Mouse (Mus musculus) thymus, adult 2 months (tissue): ENCODE data around the gene Iqcg. TPM values are rescaled to one million over a fixed set of nuclear protein-coding genes. Genes with fewer than 3 reads are reported as not detected.

Experiments
- DNase-seq: peaks from one replicate; pipeline ENCODE4 v3.0.0; 2021
- H3K27ac ChIP-seq: fragments of 200-500 bp; 2 replicates; pipeline ENCODE4 v1.5.1; 2012; ENCODE audit warnings: low read length, control low read depth; ENCODE audit not compliant: control insufficient read depth, insufficient read depth
- H3K27me3 ChIP-seq: fragments of 200-500 bp; 2 replicates; pipeline ENCODE4 v1.6.1; 2012; ENCODE audit warnings: mild to moderate bottlenecking, low read length, moderate library complexity, mixed read lengths; ENCODE audit not compliant: control insufficient read depth, insufficient read depth
- H3K36me3 ChIP-seq: fragments of 200-500 bp; 2 replicates; pipeline ENCODE4 v1.6.1; 2012; ENCODE audit warnings: mild to moderate bottlenecking, low read length, moderate library complexity; ENCODE audit not compliant: control insufficient read depth, insufficient read depth
- H3K4me1 ChIP-seq: fragments of 200-500 bp; replicated peaks from 2 replicates; pipeline ENCODE4 v1.6.1; 2012; ENCODE audit warnings: low read length; ENCODE audit not compliant: control insufficient read depth, insufficient read depth
- H3K4me3 ChIP-seq: fragments of 200-500 bp; 2 replicates; pipeline ENCODE4 v1.5.1; 2012; ENCODE audit warnings: mild to moderate bottlenecking, low read length, control low read depth, moderate library complexity; ENCODE audit not compliant: control insufficient read depth, insufficient read depth
- CTCF ChIP-seq: fragments of 200-500 bp; IDR thresholded peaks from 2 replicates; pipeline ENCODE4 v1.5.1; 2012; ENCODE audit warnings: mild to moderate bottlenecking, control low read depth, low read length, moderate library complexity, borderline replicate concordance; ENCODE audit not compliant: control insufficient read depth, poor library complexity, insufficient read depth; ENCODE audit errors: extremely low read depth
- POLR2A ChIP-seq: fragments of 200-500 bp; IDR thresholded peaks from 2 replicates; pipeline ENCODE4 v1.6.1; 2012; ENCODE audit warnings: mild to moderate bottlenecking, low read length, control low read depth, moderate library complexity; ENCODE audit not compliant: control insufficient read depth, poor library complexity, insufficient read depth; ENCODE audit errors: extremely low read depth
- WGBS: fragments of 180-500 bp; shearing (Covaris S2); methylation state at CpG from one replicate; pipeline ENCODE4 v1.1.7; 2018; 5-methylcytosine and 5-hydroxymethylcytosine counted together
- polyA plus RNA-seq: library from polyadenylated mRNA; depleted of rRNA; stranded (reverse); fragments of >200 nt; gene quantifications from 2 replicates; pipeline ENCODE4 v1.2.3, GENCODE M21; 2012

The Iqcg gene
- polyA plus RNA-seq, 1 experiment, result 0.12 TPM

- Histone ChIP-seq H3K4me3 (no peak overlapping the region), H3K27ac (no peak overlapping the region), H3K36me3 (peaks cover 20% of the 10 kb centered on the region), H3K4me1 (peaks cover 6% of the 10 kb centered on the region), H3K27me3 (no peaks in the 10 kb centered on the region)
- TF ChIP-seq CTCF (no peak), POLR2A (no peak)
- WGBS, result 63% methylated on average over 2 of the region's 2 CpGs
- no peak for DNase-seq
Measured at GRCm38 (mm10) chr16:33015986-33016385, 40.0 kb downstream of the Iqcg start.

DNA sequence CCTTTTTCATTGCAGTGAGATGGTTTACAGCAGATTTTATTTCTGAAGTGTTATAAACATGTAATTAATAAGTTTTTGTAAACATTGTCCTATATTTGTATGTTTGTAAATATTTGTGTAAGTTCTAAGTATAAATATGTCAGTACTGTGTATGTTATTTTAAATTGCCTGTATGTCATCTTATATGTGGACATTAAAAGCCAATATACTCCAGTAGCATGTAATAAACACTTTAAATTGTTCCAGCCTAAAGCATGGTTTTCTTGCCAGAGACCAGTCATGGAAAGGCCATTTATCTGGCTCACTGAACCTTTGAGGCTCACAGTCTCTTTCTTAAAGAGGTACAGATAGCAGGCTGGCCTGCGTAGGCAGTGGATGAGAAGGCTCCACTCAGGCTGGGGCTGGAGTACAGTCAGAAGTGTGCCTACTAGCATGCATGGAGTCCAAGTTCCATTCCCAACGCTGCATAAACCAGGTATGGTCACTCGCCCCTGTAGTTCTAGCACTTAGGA, 40.6 kb downstream of the Iqcg start:
- H3K4me1 ChIP-seq, result peaks cover 6% of the 10 kb centered on the region
- H3K27ac ChIP-seq, result no peak overlapping the region
- no peak for DNase-seq
- peaks cover 20% of the 10 kb centered on the region for H3K36me3 ChIP-seq
- no peak for TF ChIP-seq CTCF
- no peak for TF ChIP-seq POLR2A
- no peaks in the 10 kb centered on the region for H3K27me3 ChIP-seq
- 96% methylated on average over 3 of the region's 3 CpGs for WGBS
- no peak overlapping the region for H3K4me3 ChIP-seq

- peaks cover 6% of the 10 kb centered on the region for H3K4me1 ChIP-seq
Measured at GRCm38 (mm10) chr16:33014921-33015320, 41.1 kb downstream of the Iqcg start.

GRCm38 (mm10) chr16:33013801-33014200, 42.2 kb downstream of the Iqcg start:
- Histone ChIP-seq H3K4me1 (peaks cover 6% of the 10 kb centered on the region), H3K27me3 (no peaks in the 10 kb centered on the region), H3K27ac (no peak overlapping the region), H3K36me3 (peaks cover 32% of the 10 kb centered on the region), H3K4me3 (no peak overlapping the region)
- no peak for DNase-seq
- over 99% methylated on average over 5 of the region's 5 CpGs for WGBS
- TF ChIP-seq CTCF, result no peak
- TF ChIP-seq POLR2A, result no peak

More at GRCm38 (mm10) chr16:33014921-33015320, 41.1 kb downstream of the Iqcg start:
- peaks cover 22% of the 10 kb centered on the region for H3K36me3 ChIP-seq
- no peaks in the 10 kb centered on the region for H3K27me3 ChIP-seq
- no peak for DNase-seq
- TF ChIP-seq CTCF (no peak), POLR2A (no peak)
- WGBS, result 97% methylated on average over 1 of the region's 1 CpGs
- H3K27ac ChIP-seq, result no peak overlapping the region
- no peak overlapping the region for H3K4me3 ChIP-seq

GRCm38 (mm10) chr16:33010166-33010565, 45.9 kb downstream of the Iqcg start:
- Histone ChIP-seq H3K4me1 (no peaks in the 10 kb centered on the region), H3K36me3 (peaks cover 61% of the 10 kb centered on the region), H3K4me3 (no peak overlapping the region), H3K27me3 (no peaks in the 10 kb centered on the region), H3K27ac (no peak overlapping the region)
- TF ChIP-seq POLR2A, result no peak
- TF ChIP-seq CTCF, result no peak
- no peak for DNase-seq
- WGBS, result 98% methylated on average over 6 of the region's 6 CpGs

DNA sequence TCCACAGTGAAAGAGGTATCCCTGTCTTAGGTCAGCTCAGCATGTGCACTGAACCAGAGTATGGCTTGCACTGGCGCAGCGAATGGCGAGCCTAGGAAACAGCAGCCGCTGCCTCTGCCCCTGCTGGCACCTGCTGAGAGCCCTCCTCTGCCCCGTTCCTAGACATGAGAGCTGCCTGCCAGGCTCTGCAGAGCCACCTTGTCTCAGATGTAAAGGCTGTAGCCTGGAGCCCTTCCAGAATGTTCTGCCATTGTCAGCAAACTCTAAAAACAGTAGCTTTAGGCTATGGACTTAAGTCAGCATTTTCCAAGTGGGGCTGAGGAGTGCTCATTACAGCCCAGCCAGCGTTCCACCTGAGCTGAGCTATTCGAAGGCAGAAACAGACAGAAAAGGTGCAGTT, 48.6 kb downstream of the Iqcg start:
- peaks cover 46% of the 10 kb centered on the region for H3K36me3 ChIP-seq
- H3K4me3 ChIP-seq, result no peak overlapping the region
- no peaks in the 10 kb centered on the region for H3K27me3 ChIP-seq
- TF ChIP-seq CTCF (no peak), POLR2A (no peak)
- 95% methylated on average over 7 of the region's 7 CpGs for WGBS
- H3K4me1 ChIP-seq, result no peaks in the 10 kb centered on the region
- no peak overlapping the region for H3K27ac ChIP-seq
- DNase-seq, result no peak

DNA sequence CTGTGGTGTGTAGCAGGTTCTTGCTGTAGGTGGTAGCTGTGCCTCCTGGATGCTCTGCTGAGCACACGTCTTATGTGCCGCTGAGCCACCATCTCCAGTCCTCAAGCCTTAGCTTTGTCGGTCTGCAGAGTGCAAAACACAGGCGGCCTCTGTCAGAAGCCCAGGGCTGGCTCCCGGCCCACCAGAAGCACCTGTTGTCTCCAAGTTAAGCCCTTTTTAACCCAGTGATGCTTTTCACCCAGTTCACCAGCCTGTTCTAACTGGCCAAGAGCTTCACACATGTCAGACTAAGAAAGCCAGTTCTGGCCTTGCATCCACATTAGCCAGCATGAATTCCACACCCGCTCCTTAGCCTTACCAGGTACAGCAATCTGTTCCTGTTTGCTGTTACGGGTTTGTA, 49.1 kb downstream of the Iqcg start:
- 96% methylated on average over 7 of the region's 7 CpGs for WGBS
- no peak overlapping the region for H3K27ac ChIP-seq

More for the DNA sequence above, 49.1 kb downstream of the Iqcg start:
- no peak for TF ChIP-seq CTCF
- no peak for TF ChIP-seq POLR2A
- Histone ChIP-seq H3K4me1 (no peaks in the 10 kb centered on the region), H3K27me3 (no peaks in the 10 kb centered on the region), H3K4me3 (no peak overlapping the region), H3K36me3 (peaks cover 47% of the 10 kb centered on the region)
- no peak for DNase-seq
